Mouse (Mus musculus) gastrocnemius, postnatal 14 days (tissue): ENCODE measurements around the gene Serhl. TPM values are rescaled to one million over a fixed set of nuclear protein-coding genes. Genes with fewer than 3 reads are reported as not detected.
"Not testable (repeated sequence)": the region's sequence is repeated elsewhere in the genome, so short reads cannot be mapped to it uniquely, and the experiment has no call there.

Source experiments
- DNase-seq: peaks from one replicate; pipeline ENCODE4 v3.0.0; 2021; ENCODE audit warnings: mixed read lengths
- intact Hi-C: fragments of 180-260 bp; cut with DNase I; formaldehyde crosslinking; loops from one replicate; pipeline ENCODE4 v1.15.1; 2025; ENCODE audit warnings: low total_unique reads
- long read RNA-seq, 2 experiments: library from polyadenylated mRNA; stranded (forward); transcript quantifications; one replicate each; pipeline ENCODE4 v2.0.0; 2021
- total RNA-seq, 2 experiments: library from RNA; stranded (reverse); gene quantifications; 2 replicates each; pipeline ENCODE4 v1.2.3; 2021

The Serhl gene
- 10 to 100 TPM; 31.9 to 32.5 TPM for total RNA-seq
- long read RNA-seq, experiment 1, transcript Serhl-201 (12 exons, 1,371 nt): major isoform, 19 of 22 reads
- long read RNA-seq, experiment 1, partial matches to known transcripts: 1 of 22 reads
- long read RNA-seq, experiment 1, other reads (novel, unspliced or antisense): 2 of 22 reads
- long read RNA-seq, experiment 2, transcript Serhl-201 (12 exons, 1,371 nt): major isoform, 30 of 36 reads
- long read RNA-seq, experiment 2, partial matches to known transcripts: 2 of 36 reads
- long read RNA-seq, experiment 2, other reads (novel, unspliced or antisense): 3 of 36 reads

DNA sequence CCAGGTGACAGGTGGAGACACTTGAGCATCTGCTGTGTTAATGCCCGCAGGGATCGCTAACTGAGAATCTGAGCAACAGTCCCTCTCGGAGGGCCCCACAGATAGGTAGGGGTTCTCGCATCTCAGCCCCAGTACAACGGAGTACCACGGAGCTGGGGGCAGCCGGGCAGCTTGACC is at the start of gene Serhl:
Gene Serhl, plus strand, starts transcription at position 78 of the 177 bp plus-strand sequence.
- intact Hi-C loops: no loop called here
- no peak for DNase-seq

DNA sequence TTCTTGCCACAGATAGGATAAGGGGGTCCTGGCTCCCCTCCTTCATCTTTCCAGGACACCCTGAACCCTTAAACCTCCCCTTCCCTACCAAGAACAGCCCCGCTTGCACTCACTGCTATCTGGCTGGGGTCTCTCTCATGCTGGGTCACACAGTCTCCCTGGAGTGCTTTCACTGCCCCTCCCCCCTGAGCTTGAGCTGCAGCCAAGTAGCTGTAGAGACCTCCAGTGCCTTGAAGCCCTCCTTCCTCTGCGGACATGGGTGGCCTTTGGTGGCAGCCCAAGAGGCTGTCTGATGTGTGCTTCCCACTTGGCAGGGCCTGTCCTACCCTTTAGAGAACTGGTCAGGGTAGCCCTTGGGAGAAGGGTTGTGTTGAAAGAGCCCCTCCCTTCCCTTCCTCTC is 49.1 kb upstream of the Serhl start:
- DNase-seq: no peak
- intact Hi-C loops: no loop called here

DNA sequence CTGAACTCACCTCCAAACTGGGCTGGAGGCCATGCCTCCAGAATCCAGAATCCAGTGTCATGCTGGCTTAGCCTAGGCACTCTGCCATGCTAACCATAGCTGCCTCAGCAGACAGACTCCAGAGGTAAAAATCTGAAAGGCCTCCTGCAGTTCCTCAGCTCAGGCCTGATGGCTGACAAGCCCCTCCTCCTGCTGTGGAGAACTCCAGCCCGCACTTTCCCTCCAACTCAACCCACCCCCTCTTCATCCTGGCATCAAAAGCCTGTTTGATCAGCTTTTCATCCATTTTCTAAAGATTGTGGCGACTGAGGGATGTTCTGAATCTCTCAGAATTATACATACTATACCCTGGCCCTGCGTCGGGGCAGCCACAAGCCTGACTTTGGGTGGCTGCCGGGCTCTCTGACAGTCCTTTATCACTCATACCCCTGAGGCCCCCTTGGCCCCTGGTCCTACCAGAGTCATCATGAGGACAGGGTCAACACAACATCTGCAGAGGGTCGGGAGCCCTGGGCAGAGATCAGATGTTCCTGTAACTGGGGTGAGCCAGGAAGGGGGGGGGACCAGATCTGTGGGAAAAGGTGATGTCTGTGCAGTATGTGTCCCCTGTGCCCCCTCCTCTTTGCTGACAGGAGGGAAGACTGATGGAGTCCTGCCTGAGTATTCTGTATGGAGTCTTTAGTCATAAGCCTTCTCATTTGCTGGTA is 46.5 kb upstream of the Serhl start:
- intact Hi-C loops: no loop called here
- no peak for DNase-seq

DNA sequence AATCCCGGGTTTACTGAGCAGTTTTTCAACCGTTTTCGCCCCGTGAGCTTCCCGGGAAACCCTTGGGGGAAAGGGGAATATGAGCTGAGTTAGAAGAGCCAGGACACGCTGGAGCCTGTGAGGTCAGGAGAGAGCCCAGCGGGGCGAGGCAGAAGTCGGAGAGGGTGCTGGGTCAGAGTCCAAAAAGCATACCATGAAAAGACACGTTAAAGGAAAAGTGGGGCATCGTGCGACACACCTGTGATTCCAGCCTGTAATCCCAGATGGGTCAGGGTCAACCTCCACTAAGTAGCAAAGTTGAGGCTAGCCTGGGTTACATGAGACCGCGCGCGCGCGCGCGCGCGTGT is 46.0 kb upstream of the Serhl start:
- intact Hi-C loops: no loop called here

DNA sequence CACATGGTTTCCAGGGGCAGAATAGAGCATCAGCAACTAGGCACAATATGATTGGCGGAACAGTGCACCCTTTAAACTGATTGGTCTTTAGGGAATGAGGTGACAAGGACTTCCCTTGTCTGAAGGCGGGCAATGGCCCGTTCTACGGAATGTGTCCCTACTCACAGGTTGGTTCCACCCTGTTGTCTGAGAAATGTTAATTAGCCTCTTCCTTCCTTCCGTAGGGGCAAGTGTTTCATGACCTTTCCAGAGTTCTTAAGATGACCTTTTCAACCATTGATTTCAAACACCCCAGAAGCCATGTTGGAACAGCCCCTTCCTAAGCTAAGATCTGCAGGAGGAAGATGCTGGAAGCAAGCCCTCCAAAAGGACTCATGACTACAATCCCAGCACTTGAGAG is 43.7 kb upstream of the Serhl start:
- DNase-seq, intact Hi-C loops: not testable (repeated sequence)

More for the DNA sequence above, 46.0 kb upstream of the Serhl start:
- no peak for DNase-seq

DNA sequence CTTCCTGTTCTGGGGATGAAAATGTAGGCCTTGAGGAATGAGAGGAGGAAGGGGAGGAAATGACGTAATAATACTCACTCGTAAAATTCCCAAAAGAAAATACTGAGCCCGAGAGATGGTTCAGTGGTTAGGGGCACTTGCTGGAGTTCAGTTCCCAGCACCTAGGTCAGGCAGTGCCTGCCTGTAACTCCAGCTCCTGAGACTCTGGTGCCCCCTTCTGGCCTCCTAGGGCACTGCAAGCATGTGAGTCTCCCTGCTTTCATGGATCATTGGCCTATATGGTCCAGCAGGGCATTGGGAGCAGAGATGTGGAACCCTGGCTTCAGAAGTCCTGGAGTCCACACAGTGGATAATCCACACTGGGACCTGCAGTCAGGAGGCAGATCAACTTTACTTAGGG is 43.0 kb upstream of the Serhl start:
- intact Hi-C loops: no loop called here
- no peak for DNase-seq

DNA sequence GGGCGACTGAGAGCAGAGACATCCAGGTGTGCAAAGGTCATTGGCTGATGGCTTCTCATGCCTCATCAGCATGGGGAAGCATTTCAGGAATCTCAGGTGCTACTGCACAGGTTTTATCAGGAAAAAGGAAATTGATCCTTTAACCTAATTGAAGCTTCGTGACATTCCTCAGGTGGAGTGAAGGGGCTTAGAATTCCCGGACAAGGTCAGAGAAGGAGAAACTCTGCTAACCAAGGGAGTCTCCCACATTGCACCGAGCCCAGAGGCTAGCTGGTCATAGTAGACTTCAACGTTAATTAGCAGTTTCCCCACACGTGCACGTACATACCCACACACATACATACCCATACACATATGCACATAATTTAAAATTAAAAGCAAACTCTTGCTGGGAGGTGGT is 42.6 kb upstream of the Serhl start:
- intact Hi-C loops: no loop called here
- DNase-seq: no peak

DNA sequence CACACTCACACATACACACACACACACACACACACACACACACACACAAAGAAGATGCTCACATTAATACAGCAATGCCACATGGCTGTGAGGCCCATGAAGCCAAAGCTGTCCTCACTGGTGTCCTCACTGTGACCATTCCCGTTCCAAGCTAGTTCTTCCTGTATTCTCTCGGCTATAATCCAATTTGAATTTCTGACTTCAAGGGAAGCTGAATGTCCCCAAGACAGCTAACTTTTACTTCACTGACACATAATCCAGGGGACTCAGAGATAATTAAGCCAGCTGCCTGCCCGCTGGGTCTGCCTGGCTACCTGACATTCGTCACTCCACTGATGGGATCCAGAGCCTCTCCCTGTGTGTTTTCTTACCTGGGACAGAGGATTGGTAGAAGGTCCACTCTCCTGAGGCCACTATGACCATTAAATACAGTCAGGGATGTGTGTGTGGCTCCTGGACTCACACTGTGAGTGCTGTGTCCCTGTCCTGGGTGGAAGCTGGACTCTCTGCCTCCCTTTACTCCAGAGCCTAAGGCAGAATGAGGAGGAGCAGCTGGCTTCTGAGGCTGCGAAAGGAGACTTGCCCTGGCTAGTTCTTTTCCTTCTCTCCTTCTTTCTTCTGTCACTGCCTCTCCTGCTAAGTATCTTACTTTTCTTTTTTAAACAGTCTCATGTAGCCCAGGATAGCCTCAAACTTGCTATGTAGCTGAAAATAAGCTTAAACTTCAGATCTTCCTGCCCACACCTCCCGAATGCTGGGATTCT is 36.8 kb upstream of the Serhl start:
- intact Hi-C loops: no loop called here
- no peak for DNase-seq

DNA sequence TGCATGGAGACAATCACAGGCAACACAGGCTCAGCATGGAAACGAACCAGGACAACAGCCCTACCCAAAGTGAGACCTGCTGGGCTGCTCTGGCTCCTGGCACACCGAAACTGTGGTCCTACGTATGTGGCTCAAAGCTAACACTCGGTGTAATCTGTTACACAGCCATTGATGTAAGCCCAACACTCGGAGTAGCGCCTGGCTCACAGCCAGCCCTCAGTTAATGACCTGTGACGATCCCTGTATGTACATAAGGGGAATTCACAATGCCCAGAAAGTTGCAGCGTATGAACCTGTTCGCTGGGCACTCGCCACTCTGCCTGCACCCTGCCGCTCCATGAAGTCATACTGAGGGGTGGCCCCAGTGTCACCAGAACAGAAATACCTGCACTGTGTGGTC is 36.0 kb upstream of the Serhl start:
- DNase-seq: no peak
- intact Hi-C loops: no loop called here

DNA sequence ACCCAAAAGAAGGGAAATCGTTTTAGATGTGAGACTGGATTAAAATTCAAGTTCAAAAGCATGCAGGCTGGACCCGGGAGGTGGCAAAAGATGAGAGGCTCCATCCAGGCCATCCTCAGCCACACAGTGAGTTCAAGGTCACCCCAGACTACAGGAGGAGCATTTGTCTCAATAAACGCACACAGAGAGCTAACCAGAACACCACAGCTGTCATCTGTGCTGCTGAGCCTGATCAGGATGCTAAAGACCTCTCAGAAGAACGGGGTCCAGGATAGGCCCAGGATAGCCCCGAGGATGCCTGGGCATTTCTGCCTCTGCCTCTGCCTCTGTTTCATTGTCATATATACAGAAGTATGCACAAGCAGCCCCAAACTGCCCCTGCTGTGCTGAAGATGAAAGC is 33.7 kb upstream of the Serhl start:
- DNase-seq: no peak

DNA sequence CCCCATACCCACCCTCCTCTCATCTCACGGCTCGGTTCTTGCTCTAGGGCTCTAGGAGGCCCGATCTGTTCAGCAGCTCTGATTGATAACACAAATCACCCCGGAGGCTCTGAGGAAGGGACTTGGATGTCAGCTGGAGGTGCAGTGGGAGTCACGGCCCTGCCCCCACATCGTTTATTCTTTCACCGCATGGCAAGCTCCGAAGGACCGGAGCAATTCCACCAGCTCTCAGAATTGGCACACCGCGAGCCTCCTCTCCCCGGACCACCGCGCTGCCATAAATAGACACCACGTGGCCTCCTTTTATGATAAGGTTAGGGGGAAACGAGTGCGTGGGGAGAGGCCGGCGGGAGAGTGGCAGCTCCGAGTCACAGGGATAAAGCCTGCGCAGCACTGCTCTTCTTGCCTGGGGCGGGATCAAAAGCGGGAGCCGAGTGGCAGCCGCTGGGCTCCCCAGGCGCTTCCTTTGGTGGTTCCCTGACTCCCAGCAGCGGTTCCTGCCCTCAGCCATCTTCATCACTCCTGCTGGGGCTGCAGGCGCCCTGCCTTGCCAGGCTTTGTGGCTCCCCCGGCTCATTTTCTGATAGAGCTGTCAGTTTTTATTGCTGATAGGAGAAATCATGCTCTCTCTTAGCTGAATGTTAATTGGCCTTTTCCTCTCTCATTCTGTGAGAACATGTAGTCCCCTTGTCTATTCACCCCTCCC is 32.8 kb upstream of the Serhl start:
- intact Hi-C loops: no loop called here

More for the DNA sequence above, 33.7 kb upstream of the Serhl start:
- intact Hi-C loops: no loop called here

DNA sequence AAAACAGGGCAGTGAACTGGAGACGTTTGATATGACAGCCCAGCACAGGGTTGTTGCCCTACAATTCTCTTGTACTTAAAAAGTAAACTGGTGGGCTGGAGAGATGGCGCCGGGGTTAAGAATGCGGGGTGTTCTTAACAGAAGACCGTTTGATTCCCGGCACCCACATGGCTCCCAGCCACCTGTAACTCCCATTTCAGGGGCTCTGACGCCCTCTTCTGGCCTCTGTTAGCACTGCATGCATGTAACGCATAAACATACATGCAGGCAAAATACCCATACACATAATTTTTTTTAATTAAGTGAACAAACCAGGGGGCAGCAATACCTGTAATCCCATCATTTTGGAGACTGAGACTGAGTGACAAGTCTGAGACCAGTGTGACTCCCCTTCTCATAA is 31.8 kb upstream of the Serhl start:
- no peak for DNase-seq
- intact Hi-C loops: no loop called here

More for the DNA sequence above, 32.8 kb upstream of the Serhl start:
- no peak for DNase-seq

DNA sequence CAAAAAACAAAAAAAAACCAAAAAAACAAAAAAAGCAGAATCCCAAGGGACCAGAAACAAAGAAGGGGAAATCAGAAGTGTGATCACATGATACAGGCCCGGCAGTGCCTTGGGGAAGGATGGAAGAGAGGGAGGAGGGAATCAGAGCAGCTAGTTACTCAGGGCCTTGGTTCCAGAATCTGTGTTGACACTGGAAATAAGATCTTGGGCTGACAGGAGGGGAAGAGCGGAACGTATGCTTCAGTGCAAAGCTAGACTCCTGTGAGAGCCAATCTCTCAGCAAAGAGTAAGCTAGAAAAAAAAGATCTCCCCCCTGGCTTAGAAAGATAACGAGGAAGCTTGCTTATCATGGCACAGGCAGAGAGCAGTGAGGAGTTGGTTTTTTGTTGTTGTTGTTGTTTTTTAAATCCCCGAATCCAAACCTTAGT is 30.1 kb upstream of the Serhl start:
- intact Hi-C loops: no loop called here

DNA sequence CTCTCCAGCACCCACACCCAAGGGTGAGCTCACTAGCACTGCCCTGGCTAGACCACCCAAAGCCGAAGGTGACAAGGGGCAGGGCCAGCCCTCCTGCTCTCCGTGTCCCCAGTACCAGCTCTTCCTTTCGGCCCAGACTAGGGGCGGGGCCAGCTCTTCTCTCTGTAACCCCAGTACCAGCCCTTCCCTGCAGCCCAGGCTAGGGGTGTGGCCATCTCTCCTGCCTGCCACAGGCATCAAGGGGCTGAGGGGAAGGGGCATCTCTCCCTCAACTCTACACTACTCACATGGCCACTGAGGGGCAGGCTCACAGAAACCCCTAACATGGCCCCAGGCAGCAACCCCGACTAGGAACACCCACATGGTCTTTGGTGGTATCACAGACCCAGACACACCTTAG is 27.6 kb upstream of the Serhl start:
- DNase-seq: no peak
- intact Hi-C loops: no loop called here

More for the DNA sequence above, 30.1 kb upstream of the Serhl start:
- DNase-seq: no peak

DNA sequence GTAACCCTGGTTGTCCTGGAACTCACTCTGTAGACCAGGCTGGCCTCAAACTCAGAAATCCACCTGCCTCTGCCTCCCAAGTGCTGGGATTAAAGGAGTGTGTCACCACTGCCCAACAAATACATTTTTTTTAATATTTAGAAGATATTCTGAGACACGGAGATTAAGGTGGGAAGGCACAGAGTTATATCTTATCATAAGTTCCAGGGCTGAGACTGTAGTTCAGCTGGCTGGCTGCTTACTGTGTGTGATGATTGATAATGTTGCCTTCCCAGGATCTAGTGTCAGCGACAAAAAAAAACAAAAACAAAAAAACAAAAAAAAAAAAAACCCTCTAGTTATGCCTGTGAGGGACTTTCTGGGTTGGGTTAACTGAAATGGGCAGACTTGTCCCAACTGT is 26.7 kb upstream of the Serhl start:
- DNase-seq, intact Hi-C loops: not testable (repeated sequence)

DNA sequence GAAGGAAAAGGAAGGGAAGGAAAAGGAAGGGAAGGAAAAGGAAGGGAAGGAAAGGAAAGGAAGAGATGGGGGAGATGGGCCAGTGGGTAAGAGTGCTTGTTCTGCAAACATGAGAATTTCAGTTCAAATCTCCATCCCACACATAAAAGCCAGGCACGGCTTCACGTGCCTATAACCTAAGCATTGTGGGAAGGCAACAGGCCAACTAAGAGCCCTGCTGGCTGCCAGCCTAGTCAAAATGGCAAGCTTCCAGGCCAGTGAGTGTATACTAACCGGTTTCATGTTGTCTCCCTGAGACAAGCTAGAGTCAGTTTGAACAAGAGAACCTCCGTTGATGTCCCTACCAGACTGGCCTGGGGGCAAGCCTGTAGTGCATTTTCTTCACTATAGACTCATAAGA is 23.8 kb upstream of the Serhl start:
- DNase-seq: no peak
- intact Hi-C loops: no loop called here

DNA sequence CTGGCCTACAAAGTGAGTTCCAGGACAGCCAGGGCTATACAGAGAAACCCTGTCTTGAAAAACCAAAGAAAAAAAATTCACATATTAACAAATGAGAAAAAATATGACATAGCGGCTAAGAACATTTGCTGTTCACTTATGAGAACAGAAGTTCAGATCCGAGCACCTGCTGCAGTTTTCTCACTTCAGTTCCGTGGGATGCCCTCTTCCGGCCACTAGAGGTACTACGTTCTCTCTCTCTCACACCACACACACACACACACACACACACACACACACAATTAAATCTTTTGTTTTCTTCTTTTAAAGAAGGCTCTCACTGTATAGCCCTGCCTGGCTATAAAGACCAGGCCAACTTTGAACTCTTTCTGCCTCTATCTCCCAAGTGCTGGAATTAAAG is 21.0 kb upstream of the Serhl start:
- DNase-seq: no peak
- intact Hi-C loops: no loop called here

DNA sequence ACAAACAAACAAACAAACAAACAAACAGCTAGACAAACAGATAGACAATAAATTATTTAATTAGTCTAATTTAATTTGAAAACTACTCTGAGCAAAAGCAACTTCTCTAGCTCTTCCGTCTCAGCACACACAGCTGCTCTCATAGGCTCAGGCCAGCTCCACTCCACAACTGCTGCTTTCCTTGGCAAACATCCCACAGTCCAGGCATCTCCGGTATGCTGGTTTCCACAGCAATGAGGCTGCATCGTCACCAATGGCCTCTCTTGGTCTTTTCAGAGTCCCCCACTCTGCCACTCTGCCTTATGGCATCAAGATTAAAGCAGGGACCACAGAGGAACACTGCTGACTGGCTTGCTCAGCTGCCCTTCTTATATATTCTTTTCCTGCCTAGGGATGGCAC is 18.4 kb upstream of the Serhl start:
- DNase-seq: peak; percentile 35
- intact Hi-C loops: no loop called here

DNA sequence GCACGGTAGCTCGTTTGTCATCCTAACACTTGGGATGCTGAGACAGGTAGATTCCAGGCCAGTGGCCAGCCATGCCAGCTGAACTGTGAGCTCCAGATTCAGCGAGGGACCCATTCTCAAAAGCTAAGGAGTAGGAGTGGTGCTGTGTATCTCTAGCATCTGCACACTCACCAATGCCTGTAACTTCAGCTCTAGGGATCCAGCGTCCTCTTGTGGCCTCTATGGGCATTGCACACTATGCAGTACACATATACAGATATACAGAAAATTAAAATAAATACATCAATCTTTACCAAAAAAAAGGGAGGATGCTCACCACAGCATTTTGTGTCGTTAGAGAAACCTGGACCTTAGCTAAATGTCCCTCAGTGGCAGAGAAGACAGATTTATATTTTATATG is 17.6 kb upstream of the Serhl start:
- DNase-seq: no peak
- intact Hi-C loops: no loop called here

DNA sequence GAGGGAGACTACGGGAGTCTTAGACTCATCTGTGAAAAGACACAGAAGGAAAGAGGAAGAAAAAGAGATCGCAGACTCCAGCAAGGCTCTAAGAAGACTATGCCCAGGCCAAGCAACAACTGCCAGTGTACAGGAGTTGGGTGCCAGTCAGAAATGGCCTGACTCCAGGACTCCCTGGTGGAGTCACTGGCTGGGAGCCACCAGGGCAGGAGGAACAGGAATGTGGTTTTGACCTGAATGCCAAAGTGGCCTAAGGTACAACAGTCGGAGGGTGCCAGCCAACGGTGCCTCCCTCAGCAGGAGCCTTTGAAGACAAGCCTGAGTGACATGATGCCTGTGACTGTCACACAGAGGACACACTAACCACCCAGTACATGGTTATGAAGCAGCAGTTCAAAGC is 15.1 kb upstream of the Serhl start:
- DNase-seq: no peak
- intact Hi-C loops: no loop called here
